Mouse (Mus musculus) heart, embryonic 12.5 days (tissue): ENCODE measurements around the gene Spock2. TPM values are rescaled to one million over a fixed set of nuclear protein-coding genes. Genes with fewer than 3 reads are reported as not detected.
A peak's percentile ranks its signal among the peaks of the same experiment; 100 is the strongest.
"Not testable (repeated sequence)": the region's sequence is repeated elsewhere in the genome, so short reads cannot be mapped to it uniquely, and the experiment has no call there.

Experiments
- ATAC-seq: fragments of 200-750 bp; cut with Nextera tagmentation; 2 replicates; pipeline ENCODE4 v1.8.0; 2017; ENCODE audit warnings: moderate TSS enrichment, moderate library complexity; ENCODE audit not compliant: insufficient number of reproducible peaks, low FRiP score
- H3K27ac ChIP-seq: fragments of 300-500 bp; sonication (generic); 2 replicates; pipeline ENCODE4 v1.5.1; 2016; ENCODE audit warnings: mild to moderate bottlenecking, moderate library complexity; ENCODE audit not compliant: poor library complexity, severe bottlenecking
- H3K27me3 ChIP-seq: fragments of 300-500 bp; sonication (generic); replicated peaks from 2 replicates; pipeline ENCODE4 v1.6.1; 2016; ENCODE audit warnings: mild to moderate bottlenecking, moderate library complexity
- H3K36me3 ChIP-seq: fragments of 300-500 bp; sonication (generic); 2 replicates; pipeline ENCODE4 v1.6.1; 2016; ENCODE audit warnings: mild to moderate bottlenecking, moderate library complexity
- H3K4me1 ChIP-seq: fragments of 300-500 bp; sonication (generic); replicated peaks from 2 replicates; pipeline ENCODE4 v1.6.1; 2016; ENCODE audit warnings: mild to moderate bottlenecking
- H3K4me2 ChIP-seq: fragments of 300-500 bp; sonication (generic); 2 replicates; pipeline ENCODE4 v1.6.1; 2016; ENCODE audit warnings: mild to moderate bottlenecking, moderate library complexity
- H3K4me3 ChIP-seq: fragments of 300-500 bp; sonication (generic); 2 replicates; pipeline ENCODE4 v1.5.1; 2016; ENCODE audit warnings: mild to moderate bottlenecking
- H3K9ac ChIP-seq: fragments of 300-500 bp; sonication (generic); 2 replicates; pipeline ENCODE4 v1.6.1; 2016; ENCODE audit warnings: mild to moderate bottlenecking, moderate library complexity
- H3K9me3 ChIP-seq: fragments of 300-500 bp; sonication (generic); replicated peaks from 2 replicates; pipeline ENCODE4 v1.6.1; 2016; ENCODE audit warnings: mild to moderate bottlenecking, moderate library complexity
- whole genome bisulfite sequencing: fragments of 180-500 bp; shearing (Covaris S2); methylation state at CpG from one replicate; pipeline ENCODE4 v1.1.7; 2016; 5-methylcytosine and 5-hydroxymethylcytosine counted together
- polyA plus RNA-seq: library from polyadenylated mRNA; unstranded; fragments of >200 nt; fragmentation: Nextera tagmentation; extraction: Ambion mirVana; gene quantifications from 2 replicates; pipeline ENCODE4 v1.2.1, GENCODE M21; 2016

The Spock2 gene
- polyA plus RNA-seq, 1 experiment from 2014 or later, result 2.3 TPM

- WGBS, result 16% methylated on average over 22 of the region's 22 CpGs
- Histone ChIP-seq H3K27me3 (peaks cover 50% of the 10 kb centered on the region), H3K36me3 (no peaks in the 10 kb centered on the region), H3K4me1 (0 out of 2 replicates have a peak, but pooled peaks cover 6% of the 10 kb centered on the region), H3K9ac (no peak overlapping the region), H3K4me2 (peak overlapping the region; percentile 42), H3K4me3 (no peak overlapping the region), H3K27ac (no peak overlapping the region), H3K9me3 (no peaks in the 10 kb centered on the region)
- ATAC-seq, result peak; percentile 20; the same call in 1 of the 2 replicates
These were observed 19.7 kb downstream of the Spock2 start for GRCm38 (mm10) chr10:60125529-60126327.

- H3K27me3 ChIP-seq, result peaks cover 64% of the 10 kb centered on the region
- H3K4me2 ChIP-seq, result no peak overlapping the region
- H3K9me3 ChIP-seq, result no peaks in the 10 kb centered on the region
- no peak overlapping the region for H3K27ac ChIP-seq
- WGBS, result 65% methylated on average over 9 of the region's 9 CpGs
- ATAC-seq, result no peak
- H3K9ac ChIP-seq, result no peak overlapping the region
- H3K36me3 ChIP-seq, result no peaks in the 10 kb centered on the region
- H3K4me1 ChIP-seq, result 0 out of 2 replicates have a peak, but pooled peaks cover 6% of the 10 kb centered on the region
- no peak overlapping the region for H3K4me3 ChIP-seq
These were observed 22.3 kb downstream of the Spock2 start for GRCm38 (mm10) chr10:60128287-60128686.

- WGBS, result 74% methylated on average over 4 of the region's 4 CpGs
- no peak overlapping the region for H3K27ac ChIP-seq
- peaks cover 64% of the 10 kb centered on the region for H3K27me3 ChIP-seq
- no peak for ATAC-seq
- H3K36me3 ChIP-seq, result no peaks in the 10 kb centered on the region
- no peaks in the 10 kb centered on the region for H3K9me3 ChIP-seq
- H3K4me1 ChIP-seq, result peaks cover 12% of the 10 kb centered on the region; the same call in 1 of the 2 replicates
- no peak overlapping the region for H3K4me2 ChIP-seq
- H3K9ac ChIP-seq, result no peak overlapping the region
- H3K4me3 ChIP-seq, result no peak overlapping the region
These were observed 24.5 kb downstream of the Spock2 start for GRCm38 (mm10) chr10:60130504-60130903.

- WGBS, result 35% methylated on average over 6 of the region's 6 CpGs
These were observed 27.5 kb downstream of the Spock2 start for GRCm38 (mm10) chr10:60133501-60133900.

GRCm38 (mm10) chr10:60134201-60134600, 28.2 kb downstream of the Spock2 start:
- Histone ChIP-seq H3K36me3 (no peaks in the 10 kb centered on the region), H3K4me1 (peaks cover 11% of the 10 kb centered on the region; the same call in 1 of the 2 replicates), H3K9ac (no peak overlapping the region), H3K27me3 (peaks cover 52% of the 10 kb centered on the region), H3K4me2 (no peak overlapping the region), H3K4me3 (no peak overlapping the region), H3K27ac (no peak overlapping the region), H3K9me3 (no peaks in the 10 kb centered on the region)
- no peak for ATAC-seq
- WGBS, result 42% methylated on average over 9 of the region's 9 CpGs

More at GRCm38 (mm10) chr10:60133501-60133900, 27.5 kb downstream of the Spock2 start:
- Histone ChIP-seq H3K9me3 (no peaks in the 10 kb centered on the region), H3K4me3 (no peak overlapping the region), H3K4me2 (no peak overlapping the region), H3K27me3 (peaks cover 52% of the 10 kb centered on the region), H3K9ac (no peak overlapping the region), H3K27ac (no peak overlapping the region), H3K4me1 (peaks cover 11% of the 10 kb centered on the region; the same call in 1 of the 2 replicates), H3K36me3 (no peaks in the 10 kb centered on the region)
- ATAC-seq, result no peak

- ATAC-seq, H3K9ac ChIP-seq, H3K4me3 ChIP-seq, H3K4me2 ChIP-seq, H3K36me3 ChIP-seq, H3K9me3 ChIP-seq, H3K27ac ChIP-seq: not testable (repeated sequence)
- peaks cover 11% of the 10 kb centered on the region; the same call in 1 of the 2 replicates for H3K4me1 ChIP-seq
- 40% methylated on average over 1 of the region's 1 CpGs for WGBS
- peaks cover 36% of the 10 kb centered on the region for H3K27me3 ChIP-seq
These were observed 30.0 kb downstream of the Spock2 start for GRCm38 (mm10) chr10:60136010-60136409.

GRCm38 (mm10) chr10:60136935-60137334, 30.9 kb downstream of the Spock2 start:
- Histone ChIP-seq H3K27me3 (peaks cover 27% of the 10 kb centered on the region), H3K4me2 (no peak overlapping the region), H3K9ac (no peak overlapping the region), H3K4me3 (no peak overlapping the region), H3K4me1 (peaks cover 11% of the 10 kb centered on the region; the same call in 1 of the 2 replicates), H3K36me3 (no peaks in the 10 kb centered on the region), H3K9me3 (0 out of 2 replicates have a peak, but pooled peaks cover 7% of the 10 kb centered on the region), H3K27ac (no peak overlapping the region)
- ATAC-seq, result no peak
- 70% methylated on average over 7 of the region's 7 CpGs for WGBS

- no peak overlapping the region for H3K4me3 ChIP-seq
- ATAC-seq, result no peak
- WGBS, result 81% methylated on average over 5 of the region's 5 CpGs
- H3K4me2 ChIP-seq, result no peak overlapping the region
- H3K27me3 ChIP-seq, result peaks cover 19% of the 10 kb centered on the region
- H3K27ac ChIP-seq, result no peak overlapping the region
- peaks cover 9% of the 10 kb centered on the region; the same call in 1 of the 2 replicates for H3K4me1 ChIP-seq
- H3K36me3 ChIP-seq, result no peaks in the 10 kb centered on the region
- 0 out of 2 replicates have a peak, but pooled peaks cover 7% of the 10 kb centered on the region for H3K9me3 ChIP-seq
- H3K9ac ChIP-seq, result no peak overlapping the region
These were observed 32.7 kb downstream of the Spock2 start for GRCm38 (mm10) chr10:60138680-60139079.

- H3K4me1 ChIP-seq, result 0 out of 2 replicates have a peak, but pooled peaks cover 4% of the 10 kb centered on the region
- WGBS, result 79% methylated on average over 4 of the region's 4 CpGs
- H3K36me3 ChIP-seq, result no peaks in the 10 kb centered on the region
- no peak overlapping the region for H3K9ac ChIP-seq
- ATAC-seq, result no peak
- H3K9me3 ChIP-seq, result 0 out of 2 replicates have a peak, but pooled peaks cover 7% of the 10 kb centered on the region
- H3K27me3 ChIP-seq, result 0 out of 2 replicates have a peak, but pooled peaks cover 23% of the 10 kb centered on the region
- H3K4me3 ChIP-seq, result no peak overlapping the region
- no peak overlapping the region for H3K4me2 ChIP-seq
- no peak overlapping the region for H3K27ac ChIP-seq
These were observed 34.7 kb downstream of the Spock2 start for GRCm38 (mm10) chr10:60140751-60141150.

- H3K27me3 ChIP-seq, result peaks cover 31% of the 10 kb centered on the region
- no peaks in the 10 kb centered on the region for H3K4me1 ChIP-seq
- H3K4me2 ChIP-seq, result no peak overlapping the region
- 77% methylated on average over 3 of the region's 3 CpGs for WGBS
- no peak overlapping the region for H3K27ac ChIP-seq
- H3K4me3 ChIP-seq, result no peak overlapping the region
- H3K36me3 ChIP-seq, result no peaks in the 10 kb centered on the region
- H3K9ac ChIP-seq, result no peak overlapping the region
- ATAC-seq, result 0 out of 2 replicates have a peak, but pooled peaks have one; percentile 43
- H3K9me3 ChIP-seq, result 0 out of 2 replicates have a peak, but pooled peaks cover 7% of the 10 kb centered on the region
These were observed 35.7 kb downstream of the Spock2 start for GRCm38 (mm10) chr10:60141656-60142160.

- not testable (repeated sequence) for H3K4me3 ChIP-seq, H3K36me3 ChIP-seq, H3K9me3 ChIP-seq, H3K4me1 ChIP-seq, H3K9ac ChIP-seq, H3K27ac ChIP-seq, ATAC-seq, H3K4me2 ChIP-seq
- peaks cover 41% of the 10 kb centered on the region for H3K27me3 ChIP-seq
- 46% methylated on average over 10 of the region's 10 CpGs for WGBS
These were observed 41.6 kb downstream of the Spock2 start for GRCm38 (mm10) chr10:60147510-60148047.
